ENCODE assay signal across 7 mouse cellular contexts in genomic region chr2:110017087-110017486, GRCm38 (mm10). TPM values are rescaled to one million over a fixed set of nuclear protein-coding genes. Genes with fewer than 3 reads are reported as not detected.
DNase-seq lines count a peak whose midpoint lies in the region; ATAC-seq and TF ChIP-seq lines count a peak whose summit lies in the region.

No protein-coding gene starts in this region.

- peaks cover 14% of the 10 kb centered on the region for H3K4me1 ChIP-seq in intestine, embryonic 16.5 days (ENCODE audit: control insufficient read depth, insufficient read depth, low read length)
- peaks cover 35% of the 10 kb centered on the region for H3K4me1 ChIP-seq in neural tube, embryonic 13.5 days (replicated peaks)

- H3K4me2 ChIP-seq in intestine, embryonic 16.5 days (ENCODE audit: low read depth, low read length) = peak overlapping the region; percentile 79
- H3K4me2 ChIP-seq in neural tube, embryonic 13.5 days = peak overlapping the region; percentile 71

- ATAC-seq in erythroid progenitor cell, adult 5-6 weeks (replicated peaks; ENCODE audit: low FRiP score, poor library complexity, severe bottlenecking) = peak; percentile 9; the same call in 1 of the 2 replicates
- ATAC-seq in intestine, embryonic 16.5 days = no peak
- ATAC-seq in neural tube, embryonic 13.5 days (ENCODE audit: low read depth) = 0 out of 2 replicates have a peak, but pooled peaks have one; percentile 17

- no peaks in the 10 kb centered on the region for H3K9me3 ChIP-seq in intestine, embryonic 16.5 days (ENCODE audit: control insufficient read depth, low read length)
- no peaks in the 10 kb centered on the region for H3K9me3 ChIP-seq in neural tube, embryonic 13.5 days

- no peaks in the 10 kb centered on the region for H3K27me3 ChIP-seq in intestine, embryonic 16.5 days (replicated peaks; ENCODE audit: control insufficient read depth, insufficient read depth, low read length)
- no peaks in the 10 kb centered on the region for H3K27me3 ChIP-seq in neural tube, embryonic 13.5 days

- peak overlapping the region; percentile 79 for H3K4me3 ChIP-seq in left cerebral cortex, adult 2 months
- H3K4me3 ChIP-seq in intestine, embryonic 16.5 days (ENCODE audit: low read length) = peak overlapping the region; percentile 82
- peak overlapping the region; percentile 81 for H3K4me3 ChIP-seq in neural tube, embryonic 13.5 days

- peak overlapping the region; percentile 63; the same call in 1 of the 2 replicates for H3K27ac ChIP-seq in left cerebral cortex, adult 2 months
- no peak overlapping the region for H3K27ac ChIP-seq in intestine, embryonic 16.5 days (ENCODE audit: low read length)
- peak overlapping the region; percentile 91 for H3K27ac ChIP-seq in neural tube, embryonic 13.5 days (replicated peaks)

- no peak for DNase-seq in left cerebral cortex, adult 2 months (ENCODE audit: extremely low spot score in 1 of 2, low spot score in 2 of 2)
- DNase-seq in left cerebral cortex, postnatal 36 days (ENCODE audit: low spot score in 2 of 2) = no peak
- no peak for DNase-seq in cerebellum, postnatal 14 days
- DNase-seq in kidney, adult 11 months = no peak

- WGBS in intestine, embryonic 16.5 days = 44% methylated on average over 7 of the region's 7 CpGs
- 41% methylated on average over 7 of the region's 7 CpGs for WGBS in neural tube, embryonic 13.5 days

- no peak for TF ChIP-seq CTCF in left cerebral cortex, adult 2 months (IDR thresholded peaks at IDR 0.05)

- H3K36me3 ChIP-seq in intestine, embryonic 16.5 days (ENCODE audit: control insufficient read depth, insufficient read depth, low read length) = peaks cover 4% of the 10 kb centered on the region
- H3K36me3 ChIP-seq in neural tube, embryonic 13.5 days = peaks cover 9% of the 10 kb centered on the region

- intact Hi-C loops in left cerebral cortex, adult 2 months (cut with DNase I) = loop anchor here (1.0 to 5.0 kb wide), 2 partner anchors 100 to 190 kb away; partner anchors contain the start of gene Lgr4
- intact Hi-C loops in left cerebral cortex, postnatal 36 days (cut with DNase I) = loop anchor here (5.0 to 10.0 kb wide), 3 partner anchors 100 to 188 kb away; partner anchors contain the start of gene Lgr4

- H3K9ac ChIP-seq in intestine, embryonic 16.5 days (ENCODE audit: low read depth, low read length) = peak overlapping the region; percentile 94; the same call in 1 of the 2 replicates
- peak overlapping the region; percentile 94 for H3K9ac ChIP-seq in neural tube, embryonic 13.5 days

RNA-seq across cellular contexts. Expression of gene Ccdc34, which starts 0.5 kb away (rescaled TPM):
- total RNA-seq in left cerebral cortex, adult 2 months (2021) = 10 to 100 TPM; 11.9 to 13.3 TPM
- total RNA-seq in left cerebral cortex, postnatal 36 days (2021) = 10 to 100 TPM; 12.1 to 14.4 TPM
- 123 and 145 TPM in 2 replicates for total RNA-seq in erythroid progenitor cell, adult 5-6 weeks (2015; ENCODE audit: low replicate concordance)
- 146 and 165 TPM in 2 replicates for total RNA-seq in erythroid progenitor cell, adult 5-6 weeks (2017; ENCODE audit: low replicate concordance)
- 34.5 and 40.0 TPM in 2 replicates for polyA plus RNA-seq in intestine, embryonic 16.5 days (2015; fragmentation: Nextera tagmentation; extraction: Ambion mirVana)
- polyA plus RNA-seq in neural tube, embryonic 13.5 days (2015; fragmentation: Nextera tagmentation; extraction: Ambion mirVana) = 34.6 and 36.1 TPM in 2 replicates

Comparison
In these comparisons a context has a peak if more than half of its experiments do, and no peak if none do; other contexts are left out.
1. RNA of gene Ccdc34, which starts 0.5 kb away (total RNA-seq): 123 to 165 TPM in erythroid progenitor cell, adult 5-6 weeks; 12.1 to 14.4 TPM in left cerebral cortex, postnatal 36 days and 11.9 to 13.3 TPM in left cerebral cortex, adult 2 months; every median in the first group is over 4 times any median in the second.
2. Peak in every context shown above with its lines, with median percentiles within 50 percentile points of each other: H3K4me3 ChIP-seq.